Mouse (Mus musculus): ENCODE results near the gene Miga1. TPM values are rescaled to one million over a fixed set of nuclear protein-coding genes. Genes with fewer than 3 reads are reported as not detected.

Gene Miga1
- total and polyA plus RNA-seq, 3 experiments, result 25.3 to 44.7 (median 32.5) TPM

GRCm38 (mm10) chr3:152309250-152309645 lies 31.0 kb downstream of the Miga1 start:
- Histone ChIP-seq H3K9me3 (replicated peaks; ENCODE audit: low read length) (no peaks in the 10 kb centered on the region), H3K27ac (ENCODE audit: insufficient read depth, low read depth) (no peak overlapping the region), H3K36me3 (replicated peaks in 1 of 2; ENCODE audit: control insufficient read depth in 1 of 2, insufficient read depth in 1 of 2, low read length in 1 of 2) (peaks cover 43 to 87% of the 10 kb centered on the region in 2 experiments), H3K4me3 (replicated peaks in 1 of 3; ENCODE audit: low read depth in 2 of 3, low read length in 2 of 3, poor library complexity in 1 of 3) (no peak overlapping the region), H3K9ac (ENCODE audit: insufficient read depth, low read depth) (no peak overlapping the region), H3K4me2 (ENCODE audit: insufficient read depth, low read depth, poor library complexity, severe bottlenecking) (no peak overlapping the region), H3K4me1 (ENCODE audit: control insufficient read depth in 1 of 2, insufficient read depth in 2 of 2) (peaks cover 0 to 12% of the 10 kb centered on the region in 2 experiments; a peak in 1 of 4 replicates), H3K79me2 (replicated peaks; ENCODE audit: control insufficient read depth, extremely low read depth, insufficient read depth, poor library complexity, severe bottlenecking) (no peaks in the 10 kb centered on the region), H3K27me3 (replicated peaks) (no peaks in the 10 kb centered on the region)
- in situ Hi-C loops (cut with MboI; ENCODE audit: low pct_ligation_motif_present, low pct_unique_long_range_greater_than_20kb, low sequenced_read_pairs), result no loop called here
- dilution Hi-C loops (cut with MboI; ENCODE audit: extremely low pct_ligation_motif_present, extremely low pct_unique_long_range_greater_than_20kb, low sequenced_read_pairs), result no loop called here
- no peak for DNase-seq (ENCODE audit: extremely low read depth)
- TF ChIP-seq TCF12 (IDR thresholded peaks at IDR 0.05; ENCODE audit: low read depth, low read length), result no peak
- no peak for TF ChIP-seq BHLHE40 (IDR thresholded peaks at IDR 0.05; ENCODE audit: low read depth, low read length)
- no peak for TF ChIP-seq EP300 (IDR thresholded peaks at IDR 0.05; ENCODE audit: low read length)
- TF ChIP-seq ZKSCAN1 (IDR thresholded peaks at IDR 0.05; ENCODE audit: borderline replicate concordance, low read depth, low read length), result no peak
- no peak for TF ChIP-seq MEF2A (IDR thresholded peaks at IDR 0.05; ENCODE audit: borderline replicate concordance, low read depth, low read length)
- TF ChIP-seq UBTF (IDR thresholded peaks at IDR 0.05; ENCODE audit: low read depth, low read length), result no peak
- TF ChIP-seq RAD21 (IDR thresholded peaks at IDR 0.05; ENCODE audit: low read depth, low read length), result no peak
- no peak for TF ChIP-seq MXI1 (IDR thresholded peaks at IDR 0.05; ENCODE audit: low read depth, low read length)
- no peak for TF ChIP-seq ZMIZ1 (IDR thresholded peaks at IDR 0.05; ENCODE audit: low read depth, low read length)
- TF ChIP-seq TBP (conservative IDR thresholded peaks at IDR 0.05; ENCODE audit: low read depth, low read length), result no peak
- TF ChIP-seq MAX (IDR thresholded peaks at IDR 0.05; ENCODE audit: low read length), result no peak
- TF ChIP-seq SMC3 (IDR thresholded peaks at IDR 0.05; ENCODE audit: low read depth, low read length), result no peak
- TF ChIP-seq JUND (conservative IDR thresholded peaks at IDR 0.05; ENCODE audit: low read depth, low read length), result no peak
- TF ChIP-seq HCFC1 (IDR thresholded peaks at IDR 0.05; ENCODE audit: low read depth, low read length), result no peak
- no peak for TF ChIP-seq USF2 (conservative IDR thresholded peaks at IDR 0.05; ENCODE audit: low read depth, low read length)
- TF ChIP-seq E2F4 (IDR thresholded peaks at IDR 0.05; ENCODE audit: insufficient replicate concordance, low read depth, low read length), result no peak
- no peak for TF ChIP-seq POLR2AphosphoS2 (IDR thresholded peaks at IDR 0.05; ENCODE audit: low read depth, low read length)

GRCm38 (mm10) chr3:152308485-152309249 lies 31.5 kb downstream of the Miga1 start:
- DNase-seq (ENCODE audit: extremely low read depth), result no peak
- Histone ChIP-seq H3K4me3 (replicated peaks in 1 of 3; ENCODE audit: low read depth in 2 of 3, low read length in 2 of 3, poor library complexity in 1 of 3) (no peak overlapping the region), H3K4me2 (ENCODE audit: insufficient read depth, low read depth, poor library complexity, severe bottlenecking) (no peak overlapping the region), H3K9me3 (replicated peaks; ENCODE audit: low read length) (no peaks in the 10 kb centered on the region), H3K9ac (ENCODE audit: insufficient read depth, low read depth) (no peak overlapping the region), H3K27me3 (replicated peaks) (no peaks in the 10 kb centered on the region), H3K36me3 (replicated peaks in 1 of 2; ENCODE audit: control insufficient read depth in 1 of 2, insufficient read depth in 1 of 2, low read length in 1 of 2) (peaks cover 44 to 86% of the 10 kb centered on the region in 2 experiments), H3K79me2 (replicated peaks; ENCODE audit: control insufficient read depth, extremely low read depth, insufficient read depth, poor library complexity, severe bottlenecking) (no peaks in the 10 kb centered on the region), H3K4me1 (ENCODE audit: control insufficient read depth in 1 of 2, insufficient read depth in 2 of 2) (peaks cover 0 to 12% of the 10 kb centered on the region in 2 experiments; a peak in 1 of 4 replicates), H3K27ac (ENCODE audit: insufficient read depth, low read depth) (no peak overlapping the region)
- in situ Hi-C loops (cut with MboI; ENCODE audit: low pct_ligation_motif_present, low pct_unique_long_range_greater_than_20kb, low sequenced_read_pairs), result no loop called here
- TF ChIP-seq MXI1 (IDR thresholded peaks at IDR 0.05; ENCODE audit: low read depth, low read length) (no peak), MAX (IDR thresholded peaks at IDR 0.05; ENCODE audit: low read length) (no peak), SIN3A (IDR thresholded peaks at IDR 0.05; ENCODE audit: low read length) (no peak), GABPA (IDR thresholded peaks at IDR 0.05; ENCODE audit: insufficient replicate concordance, low read depth, low read length) (no peak), HCFC1 (IDR thresholded peaks at IDR 0.05; ENCODE audit: low read depth, low read length) (no peak), CHD1 (IDR thresholded peaks at IDR 0.05; ENCODE audit: low read depth, low read length) (no peak), EP300 (IDR thresholded peaks at IDR 0.05; ENCODE audit: low read length) (no peak), MAFK (IDR thresholded peaks at IDR 0.05; ENCODE audit: insufficient replicate concordance, low read length) (no peak), NRF1 (IDR thresholded peaks at IDR 0.05; ENCODE audit: low read depth, low read length) (no peak)
- dilution Hi-C loops (cut with MboI; ENCODE audit: extremely low pct_ligation_motif_present, extremely low pct_unique_long_range_greater_than_20kb, low sequenced_read_pairs), result no loop called here
